Mouse (Mus musculus) ES-Bruce4 (cell line): ENCODE results near the gene Cidec. TPM values are rescaled to one million over a fixed set of nuclear protein-coding genes. Genes with fewer than 3 reads are reported as not detected.
A peak's percentile ranks its signal among the peaks of the same experiment; 100 is the strongest.

Experiments
- H3K27ac ChIP-seq: 2 replicates; pipeline ENCODE4 v1.5.1; 2012; ENCODE audit warnings: low read length, inconsistent platforms; ENCODE audit not compliant: insufficient read depth
- H3K27me3 ChIP-seq: 2 replicates; pipeline ENCODE4 v1.6.1; 2012; ENCODE audit warnings: mild to moderate bottlenecking, low read length, inconsistent platforms; ENCODE audit not compliant: control insufficient read depth, poor library complexity, insufficient read depth, severe bottlenecking
- H3K36me3 ChIP-seq: 2 replicates; pipeline ENCODE4 v1.6.1; 2012; ENCODE audit warnings: inconsistent platforms, mild to moderate bottlenecking, low read length, moderate library complexity; ENCODE audit not compliant: control insufficient read depth, poor library complexity, insufficient read depth, severe bottlenecking
- H3K4me1 ChIP-seq: one replicate; pipeline ENCODE4 v1.8.1; 2011; ENCODE audit warnings: low read length; ENCODE audit not compliant: control insufficient read depth, insufficient read depth
- H3K4me3 ChIP-seq: 2 replicates; pipeline ENCODE4 v1.5.1; 2011; ENCODE audit warnings: low read depth, mild to moderate bottlenecking, low read length
- H3K9ac ChIP-seq: 2 replicates; pipeline ENCODE4 v1.6.1; 2012; ENCODE audit warnings: low read depth, mild to moderate bottlenecking, inconsistent platforms; ENCODE audit not compliant: poor library complexity, severe bottlenecking
- H3K9me3 ChIP-seq: replicated peaks from 2 replicates; pipeline ENCODE4 v1.6.1; 2012; ENCODE audit warnings: mild to moderate bottlenecking, low read length, inconsistent platforms; ENCODE audit not compliant: control insufficient read depth, poor library complexity, insufficient read depth, severe bottlenecking
- CTCF ChIP-seq: IDR thresholded peaks from one replicate; pipeline ENCODE4 v1.8.1; 2011; ENCODE audit warnings: low read depth, low read length
- EP300 ChIP-seq: IDR thresholded peaks from 2 replicates; pipeline ENCODE4 v1.6.1; 2011; ENCODE audit warnings: low read depth, low read length; ENCODE audit not compliant: insufficient read depth
- POLR2A ChIP-seq: IDR thresholded peaks from one replicate; pipeline ENCODE4 v1.8.1; 2011; ENCODE audit warnings: low read length; ENCODE audit not compliant: insufficient read depth
- polyA plus RNA-seq: library from polyadenylated mRNA; stranded (reverse); fragments of >200 nt; gene quantifications from 2 replicates; pipeline ENCODE4 v1.2.4, GENCODE M21; 2011; ENCODE audit warnings: low read depth; ENCODE audit not compliant: missing spikeins, insufficient read depth, insufficient read length

The Cidec gene
- polyA plus RNA-seq, 1 experiment: not detected

GRCm38 (mm10) chr6:113442442-113443090 lies 7.0 kb upstream of the Cidec start, which contains the start of gene Jagn1:
Gene Jagn1 (plus strand): TSS chr6:113442569.
- Histone ChIP-seq H3K9ac (peak within 1 kb of the TSS; percentile 67), H3K4me1 (no peaks in the 10 kb centered on the region), H3K9me3 (no peaks in the 10 kb centered on the region), H3K27ac (no peak within 1 kb of the TSS), H3K27me3 (no peaks in the 10 kb centered on the region), H3K4me3 (peak within 1 kb of the TSS; percentile 81), H3K36me3 (peaks cover 9% of the 10 kb centered on the region)
- no peak for TF ChIP-seq EP300
- peak; percentile 51 for TF ChIP-seq POLR2A

GRCm38 (mm10) chr6:113442087-113442441 lies 6.5 kb upstream of the Cidec start:
- H3K27ac ChIP-seq: no peak overlapping the region

GRCm38 (mm10) chr6:113441147-113441680 lies 5.7 kb upstream of the Cidec start:
- Histone ChIP-seq H3K9ac (no peak overlapping the region), H3K36me3 (peaks cover 3% of the 10 kb centered on the region; the same call in 1 of the 2 replicates), H3K9me3 (no peaks in the 10 kb centered on the region), H3K4me1 (no peaks in the 10 kb centered on the region), H3K27ac (no peak overlapping the region), H3K4me3 (no peak overlapping the region), H3K27me3 (no peaks in the 10 kb centered on the region)
- TF ChIP-seq EP300: no peak
- peak; percentile 63 for TF ChIP-seq CTCF
- no peak for TF ChIP-seq POLR2A

More at GRCm38 (mm10) chr6:113442087-113442441, 6.5 kb upstream of the Cidec start:
- Histone ChIP-seq H3K36me3 (peaks cover 4% of the 10 kb centered on the region), H3K4me3 (peak overlapping the region; percentile 81), H3K27me3 (no peaks in the 10 kb centered on the region), H3K9me3 (no peaks in the 10 kb centered on the region), H3K4me1 (no peaks in the 10 kb centered on the region), H3K9ac (peak overlapping the region; percentile 67)
- TF ChIP-seq CTCF (no peak), EP300 (no peak), POLR2A (no peak)

DNA sequence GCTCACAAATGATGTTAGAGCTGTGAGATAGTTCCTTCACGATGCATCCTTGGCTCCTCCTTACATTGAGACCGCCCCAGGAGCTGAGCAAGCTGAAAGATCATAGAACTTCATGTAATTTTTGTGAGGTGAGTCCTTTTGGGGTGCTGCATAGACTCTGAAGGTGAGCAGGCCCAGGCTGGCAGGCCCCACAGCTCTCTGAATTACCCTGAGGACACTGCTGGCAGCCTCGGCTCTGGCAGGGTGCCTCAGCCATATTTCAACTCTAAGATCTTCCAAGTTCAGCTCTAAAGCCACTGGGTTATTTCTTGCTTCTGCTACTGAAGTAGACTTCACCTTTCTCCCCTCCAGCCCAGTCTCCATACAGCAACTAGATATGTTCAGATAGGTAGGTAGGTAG lies 5.1 kb upstream of the Cidec start:
- H3K27me3 ChIP-seq: no peaks in the 10 kb centered on the region
- no peaks in the 10 kb centered on the region for H3K4me1 ChIP-seq
- no peak overlapping the region for H3K4me3 ChIP-seq
- no peaks in the 10 kb centered on the region for H3K9me3 ChIP-seq
- H3K9ac ChIP-seq: no peak overlapping the region
- TF ChIP-seq POLR2A (no peak), EP300 (no peak), CTCF (no peak)
- no peak overlapping the region for H3K27ac ChIP-seq
- peaks cover 3% of the 10 kb centered on the region; the same call in 1 of the 2 replicates for H3K36me3 ChIP-seq

GRCm38 (mm10) chr6:113438721-113439430 lies 3.3 kb upstream of the Cidec start:
- Histone ChIP-seq H3K36me3 (no peaks in the 10 kb centered on the region), H3K4me1 (no peaks in the 10 kb centered on the region), H3K27me3 (no peaks in the 10 kb centered on the region), H3K9me3 (no peaks in the 10 kb centered on the region), H3K9ac (no peak overlapping the region), H3K4me3 (no peak overlapping the region), H3K27ac (no peak overlapping the region)
- no peak for TF ChIP-seq POLR2A
- no peak for TF ChIP-seq EP300
- no peak for TF ChIP-seq CTCF

DNA sequence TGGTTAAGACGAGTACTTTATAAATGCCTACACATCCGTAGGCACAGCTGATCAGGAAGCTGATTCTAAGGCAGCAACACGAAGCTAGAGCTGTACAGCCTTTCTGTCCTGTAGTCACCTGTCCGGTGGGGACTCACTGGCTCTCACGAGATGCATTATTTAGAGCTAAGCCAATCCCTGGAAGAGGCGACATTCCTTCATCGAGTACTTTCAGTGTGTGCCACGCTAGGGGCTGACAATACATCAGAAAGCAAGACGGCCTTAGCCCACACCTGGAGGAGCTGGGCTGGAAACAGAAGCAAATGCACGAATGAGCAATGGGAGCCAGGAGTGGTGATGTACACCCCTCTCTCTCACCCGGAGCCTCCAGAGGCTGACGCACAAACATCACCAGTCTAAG lies 1.6 kb upstream of the Cidec start:
- Histone ChIP-seq H3K36me3 (no peaks in the 10 kb centered on the region), H3K27ac (no peak overlapping the region), H3K9ac (no peak overlapping the region), H3K9me3 (no peaks in the 10 kb centered on the region), H3K4me3 (no peak overlapping the region), H3K4me1 (no peaks in the 10 kb centered on the region), H3K27me3 (no peaks in the 10 kb centered on the region)
- no peak for TF ChIP-seq EP300
- TF ChIP-seq CTCF: no peak
- no peak for TF ChIP-seq POLR2A
